Mouse (Mus musculus) myocyte (in vitro differentiated cells): Measurements from ENCODE around the gene Aff3.

Source experiments
- CEBPB ChIP-seq: IDR thresholded peaks from 2 replicates; pipeline ENCODE4 v1.6.1; 2011; ENCODE audit warnings: mild to moderate bottlenecking, moderate library complexity; ENCODE audit not compliant: poor library complexity, insufficient read depth, severe bottlenecking
- E2F4 ChIP-seq: IDR thresholded peaks from one replicate; pipeline ENCODE4 v1.6.1; 2011; ENCODE audit warnings: mild to moderate bottlenecking, control low read depth, moderate library complexity; ENCODE audit not compliant: insufficient read depth
- MAX ChIP-seq: IDR thresholded peaks from one replicate; pipeline ENCODE4 v1.6.1; 2011; ENCODE audit warnings: low read depth, mild to moderate bottlenecking, control low read depth
- MYOD1 ChIP-seq, 3 experiments: IDR thresholded peaks; one replicate each; pipeline ENCODE4 v1.6.1; 2011; ENCODE audit warnings: control low read depth in 2 of 3, low read depth in 2 of 3, mild to moderate bottlenecking in 2 of 3, moderate library complexity in 1 of 3; ENCODE audit not compliant: insufficient read length in 2 of 3, control insufficient read depth in 1 of 3
- MYOG ChIP-seq, 3 experiments: IDR thresholded peaks; one replicate each; pipeline ENCODE4 v1.6.1; 2011; ENCODE audit warnings: control low read depth in 2 of 3, low read depth in 2 of 3, mild to moderate bottlenecking in 2 of 3; ENCODE audit not compliant: insufficient read length in 2 of 3, control insufficient read depth in 1 of 3, insufficient read depth in 1 of 3
- POLR2A ChIP-seq: IDR thresholded peaks from one replicate; pipeline ENCODE4 v1.6.1; 2011; ENCODE audit warnings: low read depth, mild to moderate bottlenecking, control low read depth, moderate library complexity; ENCODE audit not compliant: insufficient read length
- POLR2AphosphoS2 ChIP-seq: IDR thresholded peaks from one replicate; pipeline ENCODE4 v1.6.1; 2011; ENCODE audit warnings: low read depth, control low read depth; ENCODE audit not compliant: insufficient read length
- REST ChIP-seq: IDR thresholded peaks from one replicate; pipeline ENCODE4 v1.6.1; 2011; ENCODE audit warnings: mild to moderate bottlenecking, control low read depth, moderate library complexity; ENCODE audit not compliant: insufficient read depth, insufficient read length
- SRF ChIP-seq: IDR thresholded peaks from one replicate; pipeline ENCODE4 v1.6.1; 2011; ENCODE audit warnings: low read depth; ENCODE audit not compliant: control insufficient read depth, insufficient read length
- TCF12 ChIP-seq: IDR thresholded peaks from one replicate; pipeline ENCODE4 v1.6.1; 2011; ENCODE audit warnings: mild to moderate bottlenecking, control low read depth; ENCODE audit not compliant: poor library complexity, insufficient read depth, severe bottlenecking
- TCF3 ChIP-seq: IDR thresholded peaks from one replicate; pipeline ENCODE4 v1.6.1; 2011; ENCODE audit warnings: low read depth, control low read depth; ENCODE audit not compliant: insufficient read length
- USF1 ChIP-seq: IDR thresholded peaks from one replicate; pipeline ENCODE4 v1.6.1; 2011; ENCODE audit warnings: low read depth, mild to moderate bottlenecking, control low read depth, moderate library complexity

GRCm38 (mm10) chr1:38150086-38150485, 514.7 kb downstream of the Aff3 start:
- TF ChIP-seq POLR2A = no peak
- TF ChIP-seq TCF12 = no peak
- TF ChIP-seq USF1 = no peak
- TF ChIP-seq TCF3 = no peak
- TF ChIP-seq E2F4 = no peak
- TF ChIP-seq MAX = no peak
- TF ChIP-seq POLR2AphosphoS2 = no peak
- TF ChIP-seq MYOG (IDR thresholded peaks at IDR 0.05; ENCODE audit: control insufficient read depth in 1 of 3, insufficient read depth in 1 of 3, insufficient read length in 2 of 3, low read depth in 2 of 3) = no peak
- TF ChIP-seq MYOD1 (IDR thresholded peaks at IDR 0.05; ENCODE audit: control insufficient read depth in 1 of 3, insufficient read length in 2 of 3, low read depth in 2 of 3) = no peak
- no peak for TF ChIP-seq REST
- no peak for TF ChIP-seq SRF
- no peak for TF ChIP-seq CEBPB
